Mouse (Mus musculus) midbrain, embryonic 16.5 days (tissue): ENCODE measurements around the gene Dennd1a. TPM values are rescaled to one million over a fixed set of nuclear protein-coding genes. Genes with fewer than 3 reads are reported as not detected.
A peak's percentile ranks its signal among the peaks of the same experiment; 100 is the strongest.

Experiments used
- ATAC-seq: fragments of 200-750 bp; cut with Nextera tagmentation; 2 replicates; pipeline ENCODE4 v1.8.0; 2017; ENCODE audit warnings: moderate TSS enrichment
- H3K27ac ChIP-seq: fragments of 300-500 bp; sonication (generic); 2 replicates; pipeline ENCODE4 v1.5.1; 2014; ENCODE audit warnings: mild to moderate bottlenecking, low read length, mixed read lengths
- H3K27me3 ChIP-seq: fragments of 300-500 bp; sonication (generic); 2 replicates; pipeline ENCODE4 v1.6.1; 2014; ENCODE audit warnings: low read depth, low read length, mixed read lengths; ENCODE audit not compliant: control insufficient read depth, insufficient read depth
- H3K36me3 ChIP-seq: fragments of 300-500 bp; sonication (generic); 2 replicates; pipeline ENCODE4 v1.6.1; 2014; ENCODE audit warnings: mild to moderate bottlenecking, low read length, moderate library complexity, mixed read lengths; ENCODE audit not compliant: control insufficient read depth, insufficient read depth
- H3K4me1 ChIP-seq: fragments of 300-500 bp; sonication (generic); 2 replicates; pipeline ENCODE4 v1.6.1; 2014; ENCODE audit warnings: mild to moderate bottlenecking, low read length, mixed read lengths; ENCODE audit not compliant: control insufficient read depth, insufficient read depth
- H3K4me2 ChIP-seq: fragments of 300-500 bp; sonication (generic); 2 replicates; pipeline ENCODE4 v1.6.1; 2014; ENCODE audit warnings: mild to moderate bottlenecking, low read length, mixed read lengths
- H3K4me3 ChIP-seq: fragments of 300-500 bp; sonication (generic); 2 replicates; pipeline ENCODE4 v1.5.1; 2014; ENCODE audit warnings: low read depth, mild to moderate bottlenecking, low read length, moderate library complexity, mixed read lengths
- H3K9ac ChIP-seq: fragments of 300-500 bp; sonication (generic); 2 replicates; pipeline ENCODE4 v1.6.1; 2014; ENCODE audit warnings: low read depth, low read length, mixed read lengths
- H3K9me3 ChIP-seq: fragments of 300-500 bp; sonication (generic); replicated peaks from 2 replicates; pipeline ENCODE4 v1.6.1; 2014; ENCODE audit warnings: mild to moderate bottlenecking, low read length, mixed read lengths; ENCODE audit not compliant: control insufficient read depth, poor library complexity, severe bottlenecking
- WGBS: fragments of 180-500 bp; shearing (Covaris S2); extraction: QIAGEN DNeasy Blood & Tissue Kit; methylation state at CpG from one replicate; pipeline ENCODE4 v1.1.7; 2014; 5-methylcytosine and 5-hydroxymethylcytosine counted together
- polyA plus RNA-seq: library from polyadenylated mRNA; unstranded; fragments of >200 nt; fragmentation: Nextera tagmentation; extraction: Ambion mirVana; gene quantifications from 2 replicates; pipeline ENCODE4 v1.2.1, GENCODE M21; 2015

Gene Dennd1a
- polyA plus RNA-seq, 1 experiment from 2014 or later = 21.7 TPM

DNA sequence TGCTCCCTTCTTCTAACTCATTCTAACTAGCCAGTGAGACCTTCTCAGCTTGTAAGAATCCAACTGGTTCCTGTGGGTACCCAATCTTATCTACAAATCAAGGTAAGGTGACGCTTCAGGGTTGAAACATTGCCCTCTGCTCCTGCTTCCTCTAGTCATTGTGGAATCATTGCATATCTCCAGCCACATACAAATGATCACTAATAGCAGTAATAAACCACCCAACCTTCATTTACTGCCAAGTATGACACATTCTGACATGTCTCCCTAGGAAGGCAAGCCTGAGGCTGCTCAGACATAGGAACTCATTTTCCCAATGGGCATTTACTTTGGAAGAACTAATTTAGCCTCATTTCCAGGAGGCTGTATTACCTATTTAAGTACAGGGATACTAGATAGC, 18.0 kb upstream of the Dennd1a start:
- no peaks in the 10 kb centered on the region for H3K36me3 ChIP-seq
- no peaks in the 10 kb centered on the region for H3K4me1 ChIP-seq
- no peak overlapping the region for H3K4me3 ChIP-seq
- no peak overlapping the region for H3K9ac ChIP-seq
- ATAC-seq = no peak
- no peaks in the 10 kb centered on the region for H3K9me3 ChIP-seq
- H3K4me2 ChIP-seq = no peak overlapping the region
- no peaks in the 10 kb centered on the region for H3K27me3 ChIP-seq
- 94% methylated on average over 1 of the region's 1 CpGs for WGBS
- no peak overlapping the region for H3K27ac ChIP-seq

DNA sequence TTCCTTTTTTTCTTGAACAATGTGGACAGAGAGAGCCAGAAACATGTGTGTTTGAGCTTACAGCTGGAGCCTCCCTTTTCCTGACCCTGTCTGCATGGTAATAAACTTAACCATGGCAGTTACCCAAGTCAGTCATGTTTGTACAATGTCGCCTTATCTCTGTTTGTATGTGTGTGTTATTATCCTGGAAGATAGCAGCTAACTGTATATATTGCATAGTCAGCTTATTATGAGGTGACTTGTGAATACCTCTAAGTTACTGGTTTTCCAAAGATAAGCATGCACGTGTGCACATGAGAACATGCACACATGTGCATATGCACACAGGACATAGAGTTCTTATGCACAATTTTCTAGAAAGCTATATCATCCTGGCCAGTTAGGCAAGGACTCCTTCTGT, 13.8 kb upstream of the Dennd1a start:
- no peak overlapping the region for H3K9ac ChIP-seq
- no peak overlapping the region for H3K4me3 ChIP-seq
- H3K27ac ChIP-seq = no peak overlapping the region
- no peaks in the 10 kb centered on the region for H3K4me1 ChIP-seq
- ATAC-seq = no peak
- H3K4me2 ChIP-seq = no peak overlapping the region
- WGBS = 95% methylated on average over 2 of the region's 2 CpGs
- H3K9me3 ChIP-seq = no peaks in the 10 kb centered on the region
- H3K36me3 ChIP-seq = no peaks in the 10 kb centered on the region
- no peaks in the 10 kb centered on the region for H3K27me3 ChIP-seq

DNA sequence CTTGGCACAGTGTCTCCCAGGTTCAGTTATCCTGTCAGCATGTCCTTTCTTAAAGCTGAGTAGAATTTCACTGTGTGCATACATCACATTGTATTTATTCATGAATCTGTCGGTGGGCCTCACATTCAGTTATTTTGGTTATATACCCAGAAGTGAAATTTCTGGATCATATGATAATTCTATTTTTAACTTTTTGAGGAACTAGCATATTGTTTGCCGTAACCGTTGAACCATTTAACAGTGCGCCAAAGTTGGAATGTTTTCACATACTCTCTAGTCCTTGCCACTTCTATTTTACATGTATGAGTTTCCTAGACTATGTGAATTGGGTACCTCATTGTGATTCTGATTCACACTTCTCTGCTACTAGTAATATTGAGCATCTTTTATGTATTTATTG, 8.7 kb upstream of the Dennd1a start:
- Histone ChIP-seq H3K4me3 (no peak overlapping the region), H3K9me3 (no peaks in the 10 kb centered on the region), H3K4me1 (no peaks in the 10 kb centered on the region), H3K36me3 (no peaks in the 10 kb centered on the region), H3K4me2 (no peak overlapping the region), H3K27ac (no peak overlapping the region), H3K27me3 (no peaks in the 10 kb centered on the region), H3K9ac (no peak overlapping the region)
- no peak for ATAC-seq
- WGBS = 93% methylated on average over 4 of the region's 4 CpGs

DNA sequence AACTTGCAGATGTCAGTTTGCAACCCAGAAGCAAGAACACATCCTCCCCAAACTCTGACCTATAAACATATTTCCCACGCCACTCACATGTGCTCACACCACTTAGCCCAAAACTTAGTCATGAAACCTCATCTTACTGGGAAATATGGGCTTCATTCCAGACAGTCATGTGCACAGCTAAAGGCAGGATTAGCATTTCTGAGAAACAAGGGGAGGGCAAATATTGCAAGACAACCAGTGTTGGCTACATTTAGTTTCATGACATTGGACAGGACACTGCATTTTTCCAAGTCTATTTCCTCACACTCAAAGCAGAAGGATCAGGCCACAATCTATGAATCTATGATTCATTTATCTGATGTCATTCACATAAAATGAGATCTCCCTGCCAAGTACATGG, 4.3 kb upstream of the Dennd1a start:
- no peaks in the 10 kb centered on the region for H3K4me1 ChIP-seq
- no peak for ATAC-seq
- WGBS = 81% methylated on average over 1 of the region's 1 CpGs
- no peak overlapping the region for H3K4me2 ChIP-seq
- no peaks in the 10 kb centered on the region for H3K27me3 ChIP-seq
- no peaks in the 10 kb centered on the region for H3K36me3 ChIP-seq
- no peaks in the 10 kb centered on the region for H3K9me3 ChIP-seq
- no peak overlapping the region for H3K27ac ChIP-seq
- H3K9ac ChIP-seq = no peak overlapping the region
- H3K4me3 ChIP-seq = no peak overlapping the region

DNA sequence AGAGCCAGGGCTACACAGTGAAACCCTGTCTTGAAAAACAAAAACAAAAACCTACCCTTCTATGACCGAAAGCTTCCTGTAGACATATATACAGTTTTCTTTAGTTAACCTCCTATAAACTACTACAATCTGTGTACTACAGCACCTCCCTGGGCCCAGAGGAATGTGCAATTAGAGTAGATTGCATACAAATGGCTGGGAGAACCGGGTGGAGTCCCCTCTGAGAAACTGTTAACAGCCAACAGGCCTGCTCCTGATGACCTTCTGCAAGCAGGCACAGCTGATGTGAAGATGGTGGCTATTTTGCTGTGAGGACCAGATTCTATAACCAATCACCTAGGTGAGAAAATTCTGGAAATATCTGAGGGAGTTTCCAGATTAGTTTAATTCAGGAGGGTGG, 1.0 kb upstream of the Dennd1a start:
- 64% methylated on average over 2 of the region's 2 CpGs for whole genome bisulfite sequencing
- no peak overlapping the region for H3K27ac ChIP-seq
- H3K9me3 ChIP-seq = no peaks in the 10 kb centered on the region
- no peaks in the 10 kb centered on the region for H3K27me3 ChIP-seq
- no peaks in the 10 kb centered on the region for H3K36me3 ChIP-seq
- H3K4me3 ChIP-seq = no peak overlapping the region
- no peak overlapping the region for H3K4me2 ChIP-seq
- peaks cover 14% of the 10 kb centered on the region for H3K4me1 ChIP-seq
- ATAC-seq = no peak
- H3K9ac ChIP-seq = no peak overlapping the region

DNA sequence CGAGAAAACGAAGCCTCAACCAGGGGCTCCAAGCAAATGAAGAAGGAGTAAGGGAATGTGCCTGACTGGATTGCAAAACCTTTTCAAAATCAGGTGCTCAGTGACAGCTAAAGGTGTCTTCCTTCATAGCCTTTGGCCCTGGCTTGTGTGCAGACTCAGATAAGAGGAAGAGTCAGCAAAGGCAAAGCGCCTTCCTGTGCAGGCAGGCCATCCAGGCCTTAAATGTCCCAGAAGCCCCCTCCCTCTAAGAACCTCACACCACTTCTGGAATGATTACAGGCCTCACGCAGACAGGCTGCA, 807 bp downstream of the Dennd1a start:
- Histone ChIP-seq H3K9me3 (no peaks in the 10 kb centered on the region), H3K4me2 (peak overlapping the region; percentile 81), H3K27me3 (no peaks in the 10 kb centered on the region), H3K36me3 (no peaks in the 10 kb centered on the region), H3K9ac (peak overlapping the region; percentile 87), H3K4me1 (peaks cover 14% of the 10 kb centered on the region), H3K27ac (peak overlapping the region; percentile 91), H3K4me3 (peak overlapping the region; percentile 88)
- WGBS = 12% methylated on average over 4 of the region's 4 CpGs
- no peak for ATAC-seq

DNA sequence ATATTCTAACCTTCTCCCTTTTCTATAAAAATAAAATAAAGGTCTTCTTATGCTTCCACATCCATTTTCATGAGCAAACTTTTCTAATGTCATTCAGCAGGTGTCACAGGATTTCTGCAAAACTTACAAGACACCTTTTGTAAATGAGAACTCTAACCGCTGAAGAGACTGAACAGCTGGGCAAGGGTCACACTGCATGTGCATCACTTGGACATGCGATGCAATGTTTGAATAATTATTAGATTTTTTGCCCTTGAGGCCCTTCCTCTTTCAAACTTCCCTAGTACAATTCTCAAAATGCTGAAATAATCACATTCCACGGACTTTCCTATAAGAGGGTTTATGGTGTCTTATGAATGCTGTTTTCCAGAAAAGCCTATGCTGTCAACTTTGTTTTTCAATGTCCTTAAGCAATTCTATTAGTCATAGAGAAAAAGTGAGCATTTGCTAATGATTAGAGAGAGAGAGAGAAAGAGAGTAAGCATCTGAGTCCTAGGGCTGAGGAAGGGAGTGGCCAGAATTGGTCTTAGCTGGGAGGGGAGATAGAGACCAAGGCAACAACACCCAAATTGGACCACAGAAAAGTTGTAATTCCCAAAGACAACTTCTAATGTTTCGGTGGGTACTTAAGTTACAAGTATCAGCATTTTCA, 1.3 kb downstream of the Dennd1a start:
- H3K36me3 ChIP-seq = no peaks in the 10 kb centered on the region
- WGBS = 61% methylated on average over 4 of the region's 4 CpGs
- H3K9me3 ChIP-seq = no peaks in the 10 kb centered on the region
- peaks cover 14% of the 10 kb centered on the region for H3K4me1 ChIP-seq
- peak overlapping the region; percentile 87; the same call in 1 of the 2 replicates for H3K9ac ChIP-seq
- H3K4me3 ChIP-seq = peak overlapping the region; percentile 88
- H3K27ac ChIP-seq = no peak overlapping the region
- no peak for ATAC-seq
- H3K27me3 ChIP-seq = no peaks in the 10 kb centered on the region
- H3K4me2 ChIP-seq = peak overlapping the region; percentile 81

DNA sequence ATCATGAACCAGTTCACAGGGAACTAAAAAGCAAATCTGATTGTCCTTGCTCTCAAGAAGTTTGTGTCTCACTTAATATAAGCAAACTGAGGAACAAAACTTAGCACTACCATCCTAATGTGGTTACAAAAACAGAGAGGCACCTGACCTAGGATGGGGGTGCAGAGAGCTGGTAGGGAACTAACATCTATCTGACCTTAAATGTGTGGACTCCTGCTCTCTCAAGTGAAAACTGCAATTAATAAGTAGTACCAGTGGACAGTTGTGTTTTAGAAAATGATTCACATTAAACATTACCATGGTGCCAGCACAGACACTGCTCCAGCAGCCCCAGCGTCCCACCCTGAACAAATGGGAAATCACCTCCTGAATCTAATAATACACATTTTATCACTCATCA, 3.2 kb downstream of the Dennd1a start:
- no peak overlapping the region for H3K4me2 ChIP-seq
- H3K4me1 ChIP-seq = peaks cover 14% of the 10 kb centered on the region
- no peak overlapping the region for H3K27ac ChIP-seq
- 87% methylated on average over 1 of the region's 1 CpGs for WGBS
- no peaks in the 10 kb centered on the region for H3K27me3 ChIP-seq
- no peak for ATAC-seq
- no peak overlapping the region for H3K9ac ChIP-seq
- no peaks in the 10 kb centered on the region for H3K9me3 ChIP-seq
- no peak overlapping the region for H3K4me3 ChIP-seq
- H3K36me3 ChIP-seq = no peaks in the 10 kb centered on the region

DNA sequence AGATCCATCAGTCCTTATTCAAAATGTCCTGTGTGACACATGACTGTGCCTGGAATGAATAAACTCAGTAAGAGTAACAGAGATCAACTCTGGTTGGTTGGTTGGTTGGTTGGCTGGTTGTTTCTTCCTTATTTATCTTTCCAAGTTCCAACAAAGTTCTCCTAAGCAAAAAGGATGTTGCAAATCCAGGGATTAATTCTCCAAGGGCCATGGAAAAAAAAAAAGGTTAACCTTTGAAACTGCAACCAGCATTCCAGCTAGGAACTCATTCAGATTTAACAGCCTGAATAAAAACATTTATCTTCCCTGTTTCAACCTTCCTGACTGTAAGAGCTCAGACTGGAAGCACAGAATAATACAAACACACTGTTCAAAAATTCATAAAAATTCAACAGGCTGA, 6.8 kb downstream of the Dennd1a start:
- H3K27ac ChIP-seq = no peak overlapping the region
- no peaks in the 10 kb centered on the region for H3K36me3 ChIP-seq
- no peak overlapping the region for H3K9ac ChIP-seq
- no peaks in the 10 kb centered on the region for H3K27me3 ChIP-seq
- H3K4me3 ChIP-seq = no peak overlapping the region
- no peaks in the 10 kb centered on the region for H3K9me3 ChIP-seq
- peaks cover 2% of the 10 kb centered on the region for H3K4me1 ChIP-seq
- H3K4me2 ChIP-seq = no peak overlapping the region
- ATAC-seq = no peak
